Mouse (Mus musculus): Measurements from ENCODE around the gene Herc2.

- no peak for TF ChIP-seq CTCF (IDR thresholded peaks at IDR 0.05; ENCODE audit: low read depth)
- no peak for TF ChIP-seq EP300 (IDR thresholded peaks at IDR 0.05; ENCODE audit: low read depth)
These were observed 5.3 kb downstream of the Herc2 start for GRCm38 (mm10) chr7:56055338-56055737.

All from heart, postnatal 0 days (tissue).